ENCODE assay signal across 2 mouse cellular contexts in the genomic region with DNA sequence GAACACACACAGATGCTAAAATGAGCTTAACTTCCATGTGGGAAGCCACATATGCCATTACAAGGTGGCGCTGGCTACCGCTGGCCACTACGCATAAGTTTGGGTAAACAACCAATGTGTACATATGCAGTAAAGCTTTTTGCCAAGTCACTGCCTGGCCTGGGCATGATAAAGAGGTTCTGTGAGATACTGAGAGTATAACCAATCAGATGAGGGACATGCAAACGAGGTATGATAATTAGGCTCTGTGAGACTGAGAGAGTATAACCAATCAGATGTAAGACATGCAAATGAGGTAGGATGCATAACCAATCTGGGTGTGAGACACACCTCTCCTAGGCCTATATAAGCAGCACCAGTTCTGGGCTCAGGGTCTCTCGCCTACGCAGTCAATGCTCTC. TPM values are rescaled to one million over a fixed set of nuclear protein-coding genes. Genes with fewer than 3 reads are reported as not detected.
"Had no signal": no experiment of that assay in that cellular context is flagged by ENCODE, and none has a peak within 500 bp of the region (broad histone marks: within the 10 kb centered on the region; RNA-seq: fewer than 3 reads in every experiment).

No protein-coding gene starts in this region.

RNA-seq across cellular contexts. Expression of a gene that starts 56.8 kb away (rescaled TPM):
- total RNA-seq: common myeloid progenitor, adult 5-6 weeks had no signal
- polyA plus RNA-seq: erythroblast, embryonic 14.5 days had no signal
